Mouse (Mus musculus): Measurements from ENCODE around the gene Plac8. TPM values are rescaled to one million over a fixed set of nuclear protein-coding genes. Genes with fewer than 3 reads are reported as not detected.

Gene Plac8
- polyA plus RNA-seq, 1 experiment from 2014 or later, result 0.48 TPM

- Histone ChIP-seq H3K4me1 (ENCODE audit: control insufficient read depth, insufficient read depth, low read length) (no peaks in the 10 kb centered on the region), H3K36me3 (ENCODE audit: control insufficient read depth, insufficient read depth, low read length) (no peaks in the 10 kb centered on the region), H3K9me3 (ENCODE audit: control insufficient read depth, low read length) (no peaks in the 10 kb centered on the region), H3K27ac (ENCODE audit: low read depth, low read length) (no peak overlapping the region), H3K9ac (replicated peaks; ENCODE audit: low read depth, low read length) (no peak overlapping the region), H3K27me3 (ENCODE audit: control insufficient read depth, insufficient read depth, low read length) (no peaks in the 10 kb centered on the region), H3K4me2 (ENCODE audit: low read depth, low read length) (no peak overlapping the region), H3K4me3 (ENCODE audit: low read depth, low read length) (no peak overlapping the region)
- WGBS, result 94% methylated on average over 9 of the region's 9 CpGs
- ATAC-seq (ENCODE audit: low read depth), result no peak
These were observed 27.0 kb upstream of the Plac8 start for GRCm38 (mm10) chr5:100598961-100599463.

- WGBS, result 68% methylated on average over 11 of the region's 11 CpGs
- H3K9ac ChIP-seq (replicated peaks; ENCODE audit: low read depth, low read length), result no peak overlapping the region
- H3K27me3 ChIP-seq (ENCODE audit: control insufficient read depth, insufficient read depth, low read length), result no peaks in the 10 kb centered on the region
- H3K27ac ChIP-seq (ENCODE audit: low read depth, low read length), result no peak overlapping the region
- H3K36me3 ChIP-seq (ENCODE audit: control insufficient read depth, insufficient read depth, low read length), result no peaks in the 10 kb centered on the region
- H3K4me2 ChIP-seq (ENCODE audit: low read depth, low read length), result no peak overlapping the region
- H3K4me1 ChIP-seq (ENCODE audit: control insufficient read depth, insufficient read depth, low read length), result no peaks in the 10 kb centered on the region
- no peak for ATAC-seq (ENCODE audit: low read depth)
- H3K4me3 ChIP-seq (ENCODE audit: low read depth, low read length), result no peak overlapping the region
- H3K9me3 ChIP-seq (ENCODE audit: control insufficient read depth, low read length), result peaks cover 3% of the 10 kb centered on the region; the same call in 1 of the 2 replicates
These were observed 25.9 kb upstream of the Plac8 start for GRCm38 (mm10) chr5:100597886-100598485.

- no peak overlapping the region for H3K4me3 ChIP-seq (ENCODE audit: low read depth, low read length)
- no peaks in the 10 kb centered on the region for H3K27me3 ChIP-seq (ENCODE audit: control insufficient read depth, insufficient read depth, low read length)
- no peak overlapping the region for H3K4me2 ChIP-seq (ENCODE audit: low read depth, low read length)
- H3K4me1 ChIP-seq (ENCODE audit: control insufficient read depth, insufficient read depth, low read length), result no peaks in the 10 kb centered on the region
- H3K27ac ChIP-seq (ENCODE audit: low read depth, low read length), result no peak overlapping the region
- no peak overlapping the region for H3K9ac ChIP-seq (replicated peaks; ENCODE audit: low read depth, low read length)
- 95% methylated on average over 6 of the region's 6 CpGs for WGBS
- ATAC-seq (ENCODE audit: low read depth), result no peak
- H3K9me3 ChIP-seq (ENCODE audit: control insufficient read depth, low read length), result peaks cover 3% of the 10 kb centered on the region; the same call in 1 of the 2 replicates
- no peaks in the 10 kb centered on the region for H3K36me3 ChIP-seq (ENCODE audit: control insufficient read depth, insufficient read depth, low read length)
These were observed 24.0 kb upstream of the Plac8 start for GRCm38 (mm10) chr5:100595999-100596398.

GRCm38 (mm10) chr5:100594803-100595467 is 22.9 kb upstream of the Plac8 start:
- Histone ChIP-seq H3K9me3 (ENCODE audit: control insufficient read depth, low read length) (peaks cover 3% of the 10 kb centered on the region; the same call in 1 of the 2 replicates), H3K4me1 (ENCODE audit: control insufficient read depth, insufficient read depth, low read length) (no peaks in the 10 kb centered on the region), H3K4me3 (ENCODE audit: low read depth, low read length) (no peak overlapping the region), H3K27ac (ENCODE audit: low read depth, low read length) (no peak overlapping the region), H3K36me3 (ENCODE audit: control insufficient read depth, insufficient read depth, low read length) (no peaks in the 10 kb centered on the region), H3K4me2 (ENCODE audit: low read depth, low read length) (no peak overlapping the region), H3K9ac (replicated peaks; ENCODE audit: low read depth, low read length) (no peak overlapping the region), H3K27me3 (ENCODE audit: control insufficient read depth, insufficient read depth, low read length) (no peaks in the 10 kb centered on the region)
- WGBS, result 84% methylated on average over 13 of the region's 13 CpGs
- no peak for ATAC-seq (ENCODE audit: low read depth)

- ATAC-seq (ENCODE audit: low read depth), result no peak
- H3K27me3 ChIP-seq (ENCODE audit: control insufficient read depth, insufficient read depth, low read length), result no peaks in the 10 kb centered on the region
- WGBS, result 90% methylated on average over 5 of the region's 5 CpGs
These were observed 18.5 kb upstream of the Plac8 start for GRCm38 (mm10) chr5:100590505-100590904.

GRCm38 (mm10) chr5:100587626-100588025 is 15.6 kb upstream of the Plac8 start:
- no peaks in the 10 kb centered on the region for H3K36me3 ChIP-seq (ENCODE audit: control insufficient read depth, insufficient read depth, low read length)
- no peak overlapping the region for H3K4me3 ChIP-seq (ENCODE audit: low read depth, low read length)
- no peak overlapping the region for H3K27ac ChIP-seq (ENCODE audit: low read depth, low read length)
- no peak for ATAC-seq (ENCODE audit: low read depth)
- no peaks in the 10 kb centered on the region for H3K27me3 ChIP-seq (ENCODE audit: control insufficient read depth, insufficient read depth, low read length)
- H3K9me3 ChIP-seq (ENCODE audit: control insufficient read depth, low read length), result no peaks in the 10 kb centered on the region
- H3K4me2 ChIP-seq (ENCODE audit: low read depth, low read length), result no peak overlapping the region
- H3K9ac ChIP-seq (replicated peaks; ENCODE audit: low read depth, low read length), result no peak overlapping the region
- no peaks in the 10 kb centered on the region for H3K4me1 ChIP-seq (ENCODE audit: control insufficient read depth, insufficient read depth, low read length)
- 65% methylated on average over 2 of the region's 2 CpGs for WGBS

More at GRCm38 (mm10) chr5:100590505-100590904, 18.5 kb upstream of the Plac8 start:
- Histone ChIP-seq H3K27ac (ENCODE audit: low read depth, low read length) (no peak overlapping the region), H3K4me2 (ENCODE audit: low read depth, low read length) (no peak overlapping the region), H3K4me1 (ENCODE audit: control insufficient read depth, insufficient read depth, low read length) (no peaks in the 10 kb centered on the region), H3K4me3 (ENCODE audit: low read depth, low read length) (no peak overlapping the region), H3K9me3 (ENCODE audit: control insufficient read depth, low read length) (peaks cover 3% of the 10 kb centered on the region; the same call in 1 of the 2 replicates), H3K36me3 (ENCODE audit: control insufficient read depth, insufficient read depth, low read length) (no peaks in the 10 kb centered on the region), H3K9ac (replicated peaks; ENCODE audit: low read depth, low read length) (no peak overlapping the region)

- WGBS, result 95% methylated on average over 7 of the region's 7 CpGs
- Histone ChIP-seq H3K27me3 (ENCODE audit: control insufficient read depth, insufficient read depth, low read length) (no peaks in the 10 kb centered on the region), H3K4me1 (ENCODE audit: control insufficient read depth, insufficient read depth, low read length) (no peaks in the 10 kb centered on the region), H3K27ac (ENCODE audit: low read depth, low read length) (no peak overlapping the region), H3K9ac (replicated peaks; ENCODE audit: low read depth, low read length) (no peak overlapping the region), H3K4me2 (ENCODE audit: low read depth, low read length) (no peak overlapping the region), H3K36me3 (ENCODE audit: control insufficient read depth, insufficient read depth, low read length) (no peaks in the 10 kb centered on the region), H3K9me3 (ENCODE audit: control insufficient read depth, low read length) (no peaks in the 10 kb centered on the region), H3K4me3 (ENCODE audit: low read depth, low read length) (no peak overlapping the region)
- ATAC-seq (ENCODE audit: low read depth), result no peak
These were observed 15.1 kb upstream of the Plac8 start for GRCm38 (mm10) chr5:100587136-100587535.

GRCm38 (mm10) chr5:100585657-100586056 is 13.6 kb upstream of the Plac8 start:
- ATAC-seq (ENCODE audit: low read depth), result no peak
- WGBS, result 85% methylated on average over 3 of the region's 3 CpGs
- no peaks in the 10 kb centered on the region for H3K4me1 ChIP-seq (ENCODE audit: control insufficient read depth, insufficient read depth, low read length)
- no peak overlapping the region for H3K27ac ChIP-seq (ENCODE audit: low read depth, low read length)
- no peaks in the 10 kb centered on the region for H3K36me3 ChIP-seq (ENCODE audit: control insufficient read depth, insufficient read depth, low read length)
- no peaks in the 10 kb centered on the region for H3K9me3 ChIP-seq (ENCODE audit: control insufficient read depth, low read length)
- H3K4me3 ChIP-seq (ENCODE audit: low read depth, low read length), result no peak overlapping the region
- H3K4me2 ChIP-seq (ENCODE audit: low read depth, low read length), result no peak overlapping the region
- H3K9ac ChIP-seq (replicated peaks; ENCODE audit: low read depth, low read length), result no peak overlapping the region
- H3K27me3 ChIP-seq (ENCODE audit: control insufficient read depth, insufficient read depth, low read length), result no peaks in the 10 kb centered on the region

GRCm38 (mm10) chr5:100585206-100585644 is 13.2 kb upstream of the Plac8 start:
- Histone ChIP-seq H3K36me3 (ENCODE audit: control insufficient read depth, insufficient read depth, low read length) (no peaks in the 10 kb centered on the region), H3K9ac (replicated peaks; ENCODE audit: low read depth, low read length) (no peak overlapping the region), H3K9me3 (ENCODE audit: control insufficient read depth, low read length) (no peaks in the 10 kb centered on the region), H3K27me3 (ENCODE audit: control insufficient read depth, insufficient read depth, low read length) (no peaks in the 10 kb centered on the region), H3K4me1 (ENCODE audit: control insufficient read depth, insufficient read depth, low read length) (no peaks in the 10 kb centered on the region), H3K4me3 (ENCODE audit: low read depth, low read length) (no peak overlapping the region), H3K27ac (ENCODE audit: low read depth, low read length) (no peak overlapping the region), H3K4me2 (ENCODE audit: low read depth, low read length) (no peak overlapping the region)
- 94% methylated on average over 8 of the region's 8 CpGs for WGBS
- no peak for ATAC-seq (ENCODE audit: low read depth)

Data from neural tube, embryonic 14.5 days (tissue).